Mouse (Mus musculus): ENCODE results near the gene Cdh24. TPM values are rescaled to one million over a fixed set of nuclear protein-coding genes. Genes with fewer than 3 reads are reported as not detected.

Cdh24 gene
- polyA plus RNA-seq, 1 experiment from 2014 or later: 7.0 TPM

DNA sequence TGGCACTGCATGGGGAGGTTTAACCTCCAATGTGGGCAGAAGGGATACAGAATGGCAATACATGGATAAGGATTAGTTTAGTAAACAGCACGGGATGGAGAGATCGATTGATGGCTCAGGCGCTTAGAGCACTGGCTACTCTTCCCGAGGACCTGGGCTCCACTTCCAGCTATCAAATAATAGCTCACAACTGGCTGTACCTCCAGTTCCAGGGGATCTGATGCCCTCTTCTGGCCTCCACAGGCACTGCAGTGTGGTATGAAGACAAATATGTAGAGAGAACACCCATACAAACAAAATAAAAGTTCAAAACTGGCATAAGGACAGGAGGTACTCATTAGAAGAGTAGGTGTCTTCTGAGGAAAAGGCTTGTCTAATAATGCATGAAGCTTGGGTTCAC is 28.2 kb upstream of the Cdh24 start:
- no peak for DNase-seq (ENCODE audit: low read depth, low spot score)

DNA sequence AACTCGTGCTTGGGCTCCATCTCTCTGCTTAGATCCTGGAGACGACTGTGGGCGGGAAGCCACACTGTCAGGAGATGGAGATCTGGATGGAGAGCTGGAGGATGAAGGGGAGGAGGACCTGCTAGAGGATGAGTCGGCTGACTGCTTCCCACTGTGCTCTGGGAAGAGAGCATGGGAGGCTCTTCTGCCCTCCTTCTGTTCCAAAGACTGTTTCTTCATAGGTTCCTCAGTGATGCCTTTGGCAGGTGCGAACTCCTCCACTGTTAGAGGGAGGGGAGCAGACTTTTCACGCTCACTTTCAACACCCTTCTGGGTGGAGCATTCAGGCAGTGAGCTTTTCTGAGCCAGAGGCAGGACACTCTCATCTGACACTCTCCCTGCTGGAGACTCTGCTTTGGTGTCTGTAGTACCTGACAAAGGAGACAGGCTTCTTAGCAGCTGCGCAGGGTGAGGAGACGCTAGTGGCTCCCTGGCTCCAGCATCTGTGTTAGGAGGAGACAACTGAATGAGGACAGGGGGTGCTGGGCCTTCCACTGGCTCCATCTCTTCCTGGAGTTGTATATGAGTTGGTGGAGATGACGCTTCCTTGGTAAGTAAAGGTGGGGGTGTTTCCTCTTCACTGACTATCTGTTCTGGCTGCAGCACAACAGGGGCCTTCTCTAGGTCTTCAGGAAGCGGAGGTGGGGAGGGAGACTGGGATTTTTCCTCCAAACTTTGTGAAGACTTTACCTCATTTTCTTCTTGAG is 23.5 kb upstream of the Cdh24 start:
- DNase-seq (ENCODE audit: low read depth, low spot score) (no peak), ATAC-seq (no peak)
- CTCF ChIA-PET: interaction anchor here (2.4 to 2.5 kb wide), 2 partner anchors 13 to 14 kb away, joined by 7 to 9 read pairs; no protein-coding TSS in a partner anchor
- in situ Hi-C loops (cut with MboI; ENCODE audit: low pct_unique_long_range_greater_than_20kb): no loop called here
- H3K27me3 ChIP-seq: no peaks in the 10 kb centered on the region
- no peak for TF ChIP-seq CTCF (IDR thresholded peaks at IDR 0.05)
- POLR2A ChIA-PET: no interaction called here

More for the DNA sequence above, 28.2 kb upstream of the Cdh24 start:
- in situ Hi-C loops (cut with MboI; ENCODE audit: low pct_unique_long_range_greater_than_20kb): no loop called here
- H3K27me3 ChIP-seq: no peaks in the 10 kb centered on the region
- peak; percentile 80 for TF ChIP-seq CTCF (IDR thresholded peaks at IDR 0.05)
- ChIA-PET CTCF (interaction anchor here (0.7 to 9.3 kb wide), 11 partner anchors 8 to 413 kb away, joined by 3 to 62 read pairs (median 5); partner anchors contain the start of genes 1700123O20Rik, Acin1 and Rem2), POLR2A (interaction anchor here (0.6 kb wide), 1 partner anchor 33 kb away, joined by 3 read pairs; no protein-coding TSS in a partner anchor)
- no peak for ATAC-seq

DNA sequence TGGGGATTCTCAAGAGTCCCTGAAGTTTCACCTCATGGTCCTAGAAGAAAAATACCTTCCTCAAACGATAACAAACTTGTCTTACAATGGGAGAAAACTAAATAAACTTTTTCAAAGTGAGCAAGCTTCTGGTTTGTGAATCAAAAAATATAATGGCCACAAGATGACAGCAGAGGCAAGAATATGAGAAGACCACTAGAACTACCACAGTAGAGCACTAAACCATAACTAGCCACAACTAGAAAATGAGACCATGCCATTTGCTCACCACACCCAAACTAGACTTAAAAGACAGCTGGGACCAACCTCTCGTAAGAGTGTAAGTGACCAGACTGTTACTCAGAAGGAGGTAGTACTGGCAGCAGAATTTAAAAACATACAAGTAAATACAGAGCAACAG is 18.8 kb upstream of the Cdh24 start:
- H3K27me3 ChIP-seq: no peaks in the 10 kb centered on the region
- in situ Hi-C loops (cut with MboI; ENCODE audit: low pct_unique_long_range_greater_than_20kb): no loop called here
- DNase-seq (ENCODE audit: low read depth, low spot score) (no peak), ATAC-seq (no peak)
- ChIA-PET CTCF (interaction anchor here (0.7 to 5.6 kb wide), 15 partner anchors 9 to 119 kb away, joined by 3 to 62 read pairs (median 4); partner anchors contain the start of genes 1700123O20Rik and Acin1), POLR2A (interaction anchor here (0.8 to 1.2 kb wide), 3 partner anchors 13 to 28 kb away, joined by 3 read pairs; partner anchors contain the start of gene 1700123O20Rik)
- TF ChIP-seq CTCF (IDR thresholded peaks at IDR 0.05): peak; percentile 60

DNA sequence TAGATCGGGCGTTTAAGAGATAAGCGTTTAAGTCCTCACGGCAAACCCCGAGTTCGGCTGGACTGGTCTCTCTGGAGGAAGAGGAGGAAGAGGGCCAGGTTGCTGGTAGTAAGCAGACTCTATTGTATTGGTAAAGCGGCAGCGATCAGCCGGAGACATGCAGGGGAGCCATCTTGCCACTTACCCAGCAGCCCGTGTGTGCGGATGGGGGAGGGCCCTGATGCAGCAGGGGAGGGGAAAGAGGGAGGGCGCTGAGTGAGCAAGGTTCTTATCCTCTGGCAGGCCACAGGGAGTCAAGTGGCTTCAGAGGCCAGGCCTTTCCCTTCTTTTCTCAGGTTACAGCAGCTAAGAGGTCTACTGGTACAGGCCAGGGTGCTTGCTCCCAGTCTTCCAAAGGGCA is 12.3 kb upstream of the Cdh24 start:
- ChIA-PET POLR2A (no interaction called here), CTCF (interaction anchor here (1.0 to 2.0 kb wide), 2 partner anchors 16 to 187 kb away, joined by 3 to 7 read pairs; no protein-coding TSS in a partner anchor)
- ATAC-seq: peak; percentile 93
- no peak for TF ChIP-seq CTCF (IDR thresholded peaks at IDR 0.05)
- in situ Hi-C loops (cut with MboI; ENCODE audit: low pct_unique_long_range_greater_than_20kb): loop anchor here (5.0 kb wide), 1 partner anchor 49 kb away; no protein-coding TSS in a partner anchor
- no peak for DNase-seq (ENCODE audit: low read depth, low spot score)
- H3K27me3 ChIP-seq: no peaks in the 10 kb centered on the region

DNA sequence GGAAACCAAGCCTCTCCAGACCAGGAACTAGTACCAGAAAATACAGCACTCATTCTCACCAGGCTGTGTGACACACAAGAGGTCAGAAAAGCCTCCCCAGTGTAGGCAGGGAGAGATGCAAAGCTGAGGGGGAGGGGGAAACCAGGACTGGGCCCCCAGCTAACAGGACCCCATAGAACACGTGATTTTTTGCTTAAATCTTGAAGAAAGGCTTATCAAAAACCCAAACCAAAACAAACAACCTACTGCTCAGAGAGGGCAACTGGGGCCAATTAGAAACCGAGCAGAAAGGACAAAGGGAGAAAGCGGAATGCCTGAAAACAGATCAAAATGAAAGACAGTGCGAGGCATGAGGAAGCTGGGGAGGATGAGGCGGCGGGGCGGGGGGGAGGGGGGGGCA is 11.6 kb upstream of the Cdh24 start:
- H3K27me3 ChIP-seq: no peaks in the 10 kb centered on the region
- TF ChIP-seq CTCF (IDR thresholded peaks at IDR 0.05): no peak
- no peak for ATAC-seq
- CTCF ChIA-PET: interaction anchor here (2.0 kb wide), 1 partner anchor 17 kb away, joined by 7 read pairs; no protein-coding TSS in a partner anchor
- DNase-seq (ENCODE audit: low read depth, low spot score): no peak
- in situ Hi-C loops (cut with MboI; ENCODE audit: low pct_unique_long_range_greater_than_20kb): loop anchor here (5.0 kb wide), 1 partner anchor 50 kb away; no protein-coding TSS in a partner anchor
- POLR2A ChIA-PET: no interaction called here

DNA sequence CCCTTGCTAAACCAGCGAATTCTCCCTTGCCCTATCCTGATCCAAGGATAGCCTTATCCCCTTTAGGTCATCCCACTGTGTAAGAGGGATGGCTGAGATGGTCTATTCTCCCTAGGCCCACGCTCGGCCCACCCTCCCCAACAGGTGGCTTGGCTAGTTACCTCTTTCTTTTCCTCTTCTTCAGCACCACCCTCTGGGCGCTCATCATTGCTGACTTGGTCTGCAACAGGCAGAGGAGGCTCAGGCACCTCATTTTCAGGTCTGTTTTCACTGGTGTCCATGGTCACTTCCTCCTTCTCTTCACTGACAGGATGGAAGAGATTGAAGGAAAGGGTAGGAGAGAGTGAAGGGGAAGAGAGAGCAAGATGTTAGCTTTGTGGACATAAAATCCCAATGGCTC is 10.4 kb upstream of the Cdh24 start:
- ATAC-seq (no peak), DNase-seq (ENCODE audit: low read depth, low spot score) (no peak)
- CTCF ChIA-PET: interaction anchor here (0.6 to 2.5 kb wide), 18 partner anchors 8 to 245 kb away, joined by 3 to 14 read pairs (median 5); partner anchors contain the start of genes 1700123O20Rik, Acin1 and Cdh24
- POLR2A ChIA-PET: interaction anchor here (0.7 to 1.3 kb wide), 2 partner anchors 9 to 90 kb away, joined by 3 to 4 read pairs; no protein-coding TSS in a partner anchor
- no peak for TF ChIP-seq CTCF (IDR thresholded peaks at IDR 0.05)
- in situ Hi-C loops (cut with MboI; ENCODE audit: low pct_unique_long_range_greater_than_20kb): loop anchor here (5.0 kb wide), 1 partner anchor 51 kb away; no protein-coding TSS in a partner anchor
- no peaks in the 10 kb centered on the region for H3K27me3 ChIP-seq

DNA sequence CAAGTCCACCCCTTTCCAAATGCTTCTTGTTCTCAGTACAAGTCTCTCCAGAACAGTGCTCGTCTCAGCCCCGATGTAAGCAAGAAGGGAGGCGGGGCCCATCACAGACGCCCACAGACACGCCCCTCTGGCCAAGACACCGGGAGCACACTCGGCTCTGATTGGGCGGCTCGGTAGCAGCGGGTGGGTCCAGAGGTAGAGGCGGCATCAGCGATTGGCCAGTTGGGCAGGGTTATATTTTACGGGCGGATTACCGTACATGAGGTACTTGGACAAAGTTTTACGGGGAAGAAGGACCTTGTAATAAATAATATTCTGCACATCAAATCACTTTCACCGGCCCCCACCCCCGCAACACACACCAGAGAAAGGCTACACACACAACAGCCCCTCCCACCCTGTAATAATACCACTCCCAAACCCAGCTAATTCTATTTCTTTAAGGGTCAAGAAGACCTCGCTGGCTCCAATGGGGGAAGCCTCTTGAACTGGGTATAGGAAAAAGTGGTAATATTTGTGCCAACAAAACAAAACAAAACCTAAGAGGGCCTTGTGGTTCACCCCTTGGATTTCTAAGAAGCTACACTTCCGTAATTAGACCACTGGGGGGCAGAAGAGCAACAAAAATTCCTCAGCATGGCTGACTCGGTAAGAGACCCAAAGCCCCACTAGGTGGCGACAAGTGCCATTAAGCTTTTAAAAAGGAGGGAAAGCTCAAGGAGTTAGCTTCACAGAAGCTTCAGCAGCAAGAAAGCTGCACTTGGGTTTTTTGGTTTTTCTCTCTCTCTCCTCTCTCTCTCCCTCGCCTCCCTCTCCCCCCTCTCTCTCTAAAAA is 9.7 kb upstream of the Cdh24 start:
- peak; percentile 46 for DNase-seq (ENCODE audit: low read depth, low spot score)
- no peak for TF ChIP-seq CTCF (IDR thresholded peaks at IDR 0.05)
- no peaks in the 10 kb centered on the region for H3K27me3 ChIP-seq
- in situ Hi-C loops (cut with MboI; ENCODE audit: low pct_unique_long_range_greater_than_20kb): loop anchor here (5.0 kb wide), 1 partner anchor 51 kb away; no protein-coding TSS in a partner anchor
- peak; percentile 73 for ATAC-seq
- ChIA-PET POLR2A (interaction anchor here (1.3 kb wide), 1 partner anchor 10 kb away, joined by 4 read pairs; no protein-coding TSS in a partner anchor), CTCF (interaction anchor here (0.6 to 2.5 kb wide), 19 partner anchors 9 to 245 kb away, joined by 3 to 14 read pairs (median 5); partner anchors contain the start of genes 1700123O20Rik, Acin1 and Cdh24)

DNA sequence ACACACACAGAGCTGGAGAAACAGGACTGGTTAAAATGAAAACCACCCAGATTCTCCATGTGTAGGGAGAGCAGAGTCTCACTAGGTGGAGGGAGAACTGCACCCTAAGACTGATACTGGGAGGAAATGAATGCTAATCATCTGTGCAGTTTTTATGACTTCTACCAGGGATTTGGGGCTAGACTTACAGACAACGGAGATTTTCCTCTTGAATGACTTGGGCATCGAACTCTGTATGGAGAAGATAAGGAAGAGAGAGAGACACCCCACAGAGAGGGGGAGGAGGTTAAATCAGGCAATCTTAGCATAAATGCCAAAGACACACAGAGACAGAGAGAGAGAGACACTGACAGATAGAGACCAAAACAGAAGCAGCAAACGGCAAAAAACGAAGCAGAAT is 6.7 kb upstream of the Cdh24 start:
- ATAC-seq (no peak), DNase-seq (ENCODE audit: low read depth, low spot score) (no peak)
- CTCF ChIA-PET: interaction anchor here (1.2 kb wide), 2 partner anchors 12 to 15 kb away, joined by 3 read pairs; no protein-coding TSS in a partner anchor
- no peaks in the 10 kb centered on the region for H3K27me3 ChIP-seq
- TF ChIP-seq CTCF (IDR thresholded peaks at IDR 0.05): no peak
- in situ Hi-C loops (cut with MboI; ENCODE audit: low pct_unique_long_range_greater_than_20kb): loop anchor here (10.0 kb wide), 1 partner anchor 423 kb away; no protein-coding TSS in a partner anchor
- POLR2A ChIA-PET: no interaction called here

DNA sequence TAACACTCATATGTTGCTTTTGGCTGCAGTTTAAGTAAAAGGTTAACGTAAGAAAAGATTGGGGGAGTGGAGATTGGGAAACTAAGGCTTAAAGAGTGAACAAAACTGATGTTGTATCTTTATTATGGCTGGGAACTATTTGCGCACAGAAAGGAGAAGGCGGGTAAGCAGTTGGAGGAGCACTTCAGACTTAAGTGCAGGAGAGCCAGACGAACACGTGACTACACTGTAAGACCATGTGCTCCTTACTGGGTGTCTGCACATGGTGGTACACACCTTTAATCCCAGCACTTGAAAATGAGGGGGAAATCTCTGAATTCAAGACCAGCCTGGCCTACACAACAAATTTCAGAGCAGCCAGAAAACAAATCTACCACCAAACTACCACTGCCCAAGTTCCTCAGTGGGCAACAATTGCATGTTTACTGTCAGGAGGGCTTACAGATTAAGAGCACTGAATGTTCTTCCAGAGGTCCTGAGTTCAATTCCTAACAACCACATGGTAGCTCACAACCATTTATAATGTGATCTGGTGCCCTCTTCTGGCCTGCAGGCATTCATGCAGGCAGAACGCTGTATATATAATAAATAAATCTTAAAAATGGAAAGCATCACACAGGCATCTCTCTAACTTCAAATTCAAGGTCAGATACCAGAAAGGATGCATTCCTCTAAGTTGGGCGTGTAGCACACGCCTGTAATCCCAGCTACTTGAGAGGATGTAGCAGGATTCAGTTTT is 5.9 kb upstream of the Cdh24 start:
- in situ Hi-C loops (cut with MboI; ENCODE audit: low pct_unique_long_range_greater_than_20kb): loop anchor here (10.0 kb wide), 1 partner anchor 422 kb away; no protein-coding TSS in a partner anchor
- ATAC-seq: no peak
- POLR2A ChIA-PET: no interaction called here
- no peak for TF ChIP-seq CTCF (IDR thresholded peaks at IDR 0.05)
- CTCF ChIA-PET: interaction anchor here (0.8 to 1.4 kb wide), 5 partner anchors 15 to 119 kb away, joined by 3 to 4 read pairs (median 3); no protein-coding TSS in a partner anchor
- no peak for DNase-seq (ENCODE audit: low read depth, low spot score)
- no peaks in the 10 kb centered on the region for H3K27me3 ChIP-seq

Measured in Patski (cell line).